Mouse (Mus musculus) small intestine, adult 2 months (tissue): ENCODE measurements at regions not wholly inside any gene's neighbourhood (a gene's known extent, or its start where the extent isn't known, plus 50 kb on each side); places are given as distances from the start of the nearest gene placed in this dataset.

Experiments
- H3K27ac ChIP-seq: fragments of 200-500 bp; 2 replicates; pipeline ENCODE4 v1.5.1; 2012; ENCODE audit warnings: low read depth, low read length, control low read depth, inconsistent platforms; ENCODE audit not compliant: insufficient read depth
- H3K27me3 ChIP-seq: fragments of 200-500 bp; 2 replicates; pipeline ENCODE4 v1.6.1; 2012; ENCODE audit warnings: mild to moderate bottlenecking, moderate library complexity, low read length, inconsistent platforms; ENCODE audit not compliant: control insufficient read depth, insufficient read depth
- H3K36me3 ChIP-seq: fragments of 200-500 bp; 2 replicates; pipeline ENCODE4 v1.6.1; 2012; ENCODE audit warnings: mild to moderate bottlenecking, low read length, control low read depth, inconsistent platforms; ENCODE audit not compliant: control insufficient read depth, insufficient read depth
- H3K4me1 ChIP-seq: fragments of 200-500 bp; 2 replicates; pipeline ENCODE4 v1.6.1; 2012; ENCODE audit warnings: low read length, inconsistent platforms, mixed read lengths; ENCODE audit not compliant: control insufficient read depth, insufficient read depth, insufficient read length
- H3K4me3 ChIP-seq: fragments of 200-500 bp; 2 replicates; pipeline ENCODE4 v1.5.1; 2012; ENCODE audit warnings: low read depth, mild to moderate bottlenecking, control low read depth, inconsistent platforms, low read length, moderate library complexity
- CTCF ChIP-seq: fragments of 200-500 bp; IDR thresholded peaks from 2 replicates; pipeline ENCODE4 v1.5.1; 2012; ENCODE audit warnings: low read depth, mild to moderate bottlenecking, control low read depth, inconsistent platforms, low read length, moderate library complexity, mixed read lengths; ENCODE audit not compliant: insufficient replicate concordance, insufficient read length; ENCODE audit errors: extremely low read depth
- POLR2A ChIP-seq: fragments of 200-500 bp; IDR thresholded peaks from 2 replicates; pipeline ENCODE4 v1.6.1; 2012; ENCODE audit warnings: low read depth, mild to moderate bottlenecking, control low read depth, inconsistent platforms, low read length, moderate library complexity
- WGBS: fragments of 180-500 bp; shearing (Covaris S2); methylation state at CpG from one replicate; pipeline ENCODE4 v1.1.7; 2018; 5-methylcytosine and 5-hydroxymethylcytosine counted together

DNA sequence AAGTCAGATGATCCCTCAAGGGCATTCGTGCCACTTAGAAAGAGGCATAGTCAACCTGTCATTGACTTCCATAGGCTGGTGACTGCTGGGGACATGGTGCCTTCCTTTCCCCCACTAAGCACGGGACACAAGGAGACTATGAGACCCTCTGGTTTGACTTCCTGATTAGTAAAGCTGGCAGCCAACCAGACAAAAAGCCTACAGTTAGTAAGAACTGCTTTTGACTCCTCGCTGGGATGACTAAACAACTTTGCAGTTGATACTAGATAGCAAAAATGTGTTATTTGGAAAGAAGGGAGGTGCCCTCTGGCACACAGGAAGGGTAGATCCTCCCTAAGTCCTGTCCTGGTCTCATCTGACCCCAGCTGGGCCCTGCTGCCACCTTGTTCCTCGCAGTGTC, 95.0 kb upstream of the Runx1 start:
- no peak overlapping the region for H3K4me3 ChIP-seq
- H3K27me3 ChIP-seq = no peaks in the 10 kb centered on the region
- H3K4me1 ChIP-seq = no peaks in the 10 kb centered on the region
- no peak for TF ChIP-seq POLR2A
- no peak for TF ChIP-seq CTCF
- no peaks in the 10 kb centered on the region for H3K36me3 ChIP-seq
- H3K27ac ChIP-seq = no peak overlapping the region
- 75% methylated on average over 4 of the region's 4 CpGs for WGBS

- Histone ChIP-seq H3K4me3 (no peak overlapping the region), H3K4me1 (no peaks in the 10 kb centered on the region), H3K36me3 (no peaks in the 10 kb centered on the region), H3K27ac (no peak overlapping the region), H3K27me3 (no peaks in the 10 kb centered on the region)
- 86% methylated on average over 2 of the region's 2 CpGs for WGBS
- no peak for TF ChIP-seq POLR2A
- no peak for TF ChIP-seq CTCF
These were observed 91.4 kb upstream of the Runx1 start for GRCm38 (mm10) chr16:92917356-92917755.

DNA sequence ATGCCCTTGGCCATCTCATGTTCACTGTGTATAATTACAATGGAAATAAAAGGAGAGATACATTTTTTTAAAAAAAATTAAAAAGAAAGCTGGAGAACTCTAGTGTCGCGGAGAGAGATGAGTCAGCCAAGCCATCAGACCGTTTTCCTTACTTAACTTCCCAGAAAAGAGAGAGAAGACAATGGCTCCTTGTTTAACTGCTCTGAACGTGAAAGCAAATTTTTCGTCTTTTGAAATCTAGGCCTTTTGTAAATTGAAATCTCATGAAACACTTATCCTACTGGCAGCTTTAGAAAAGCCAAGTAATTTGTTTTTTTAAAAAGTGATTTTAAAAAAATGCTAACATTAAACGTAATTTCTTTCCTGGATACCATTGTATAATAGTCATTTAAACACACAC, 89.7 kb upstream of the Runx1 start:
- H3K4me3 ChIP-seq = no peak overlapping the region
- TF ChIP-seq CTCF (no peak), POLR2A (no peak)
- H3K27ac ChIP-seq = no peak overlapping the region
- no peaks in the 10 kb centered on the region for H3K27me3 ChIP-seq
- no peaks in the 10 kb centered on the region for H3K4me1 ChIP-seq
- H3K36me3 ChIP-seq = no peaks in the 10 kb centered on the region
- WGBS = 74% methylated on average over 6 of the region's 6 CpGs

- H3K4me1 ChIP-seq = peaks cover 2% of the 10 kb centered on the region; the same call in 1 of the 2 replicates
- no peak for TF ChIP-seq CTCF
- TF ChIP-seq POLR2A = no peak
- WGBS = 55% methylated on average over 4 of the region's 4 CpGs
These were observed 80.9 kb upstream of the Runx1 start for GRCm38 (mm10) chr16:92906873-92907272.

GRCm38 (mm10) chr16:92905626-92906025, 79.7 kb upstream of the Runx1 start:
- H3K27me3 ChIP-seq = no peaks in the 10 kb centered on the region
- no peak overlapping the region for H3K27ac ChIP-seq
- no peak for TF ChIP-seq CTCF
- TF ChIP-seq POLR2A = no peak
- 90% methylated on average over 6 of the region's 6 CpGs for WGBS
- H3K4me3 ChIP-seq = no peak overlapping the region
- H3K36me3 ChIP-seq = no peaks in the 10 kb centered on the region
- H3K4me1 ChIP-seq = peaks cover 2% of the 10 kb centered on the region; the same call in 1 of the 2 replicates

More at GRCm38 (mm10) chr16:92906873-92907272, 80.9 kb upstream of the Runx1 start:
- H3K4me3 ChIP-seq = no peak overlapping the region
- H3K36me3 ChIP-seq = no peaks in the 10 kb centered on the region
- H3K27ac ChIP-seq = no peak overlapping the region
- H3K27me3 ChIP-seq = no peaks in the 10 kb centered on the region

DNA sequence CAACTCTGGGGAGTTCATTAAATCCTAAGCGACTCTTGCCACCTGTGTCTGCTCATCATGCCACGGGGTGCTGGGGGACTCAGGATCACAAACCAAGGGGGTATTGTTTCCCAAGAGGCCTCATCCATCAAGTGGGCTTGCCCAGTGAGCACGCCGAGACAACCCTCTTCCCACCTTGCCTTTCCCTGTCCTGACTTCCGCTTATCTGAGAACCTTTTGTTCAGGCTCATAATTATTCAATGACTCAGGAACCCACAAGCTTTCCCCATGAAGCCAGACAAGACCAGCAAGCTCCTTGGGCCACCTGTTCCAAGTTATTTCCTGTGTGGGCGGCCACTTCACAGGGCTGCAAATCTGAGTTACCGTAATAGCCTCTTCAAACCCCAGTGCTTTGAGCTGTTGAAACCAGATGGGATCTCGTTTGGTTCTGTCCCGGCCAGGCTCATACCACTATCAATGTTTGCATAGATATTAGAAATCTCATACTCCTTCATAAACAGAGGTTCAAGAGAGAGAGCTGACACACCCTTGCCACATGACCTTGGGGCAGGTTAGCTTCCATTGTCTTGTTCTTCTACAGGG, 78.0 kb upstream of the Runx1 start:
- TF ChIP-seq POLR2A (no peak), CTCF (no peak)
- H3K36me3 ChIP-seq = no peaks in the 10 kb centered on the region
- H3K4me1 ChIP-seq = peaks cover 2% of the 10 kb centered on the region; the same call in 1 of the 2 replicates
- H3K27ac ChIP-seq = no peak overlapping the region
- H3K4me3 ChIP-seq = no peak overlapping the region
- 15% methylated on average over 9 of the region's 9 CpGs for WGBS
- no peaks in the 10 kb centered on the region for H3K27me3 ChIP-seq

- Histone ChIP-seq H3K4me3 (no peak overlapping the region), H3K27ac (no peak overlapping the region), H3K27me3 (no peaks in the 10 kb centered on the region), H3K36me3 (no peaks in the 10 kb centered on the region), H3K4me1 (peaks cover 2% of the 10 kb centered on the region; the same call in 1 of the 2 replicates)
- TF ChIP-seq CTCF = no peak
- TF ChIP-seq POLR2A = no peak
- WGBS = 88% methylated on average over 7 of the region's 7 CpGs
These were observed 77.5 kb upstream of the Runx1 start for GRCm38 (mm10) chr16:92903486-92903885.
